Mouse (Mus musculus): ENCODE data around the gene Inppl1. TPM values are rescaled to one million over a fixed set of nuclear protein-coding genes. Genes with fewer than 3 reads are reported as not detected.
A peak's percentile ranks its signal among the peaks of the same experiment; 100 is the strongest.

The Inppl1 gene
- polyA plus RNA-seq, 1 experiment from 2014 or later, result 49.4 TPM

- H3K4me2 ChIP-seq, result peak overlapping the region; percentile 95
- under 1% methylated on average over 71 of the region's 71 CpGs for WGBS
- peak overlapping the region; percentile 46 for H3K4me3 ChIP-seq
- peaks cover 67% of the 10 kb centered on the region for H3K27me3 ChIP-seq
- H3K4me1 ChIP-seq, result peaks cover 43% of the 10 kb centered on the region
- 0 out of 2 replicates have a peak overlapping the region, but pooled peaks have one; percentile 8 for H3K27ac ChIP-seq
- no peaks in the 10 kb centered on the region for H3K9me3 ChIP-seq
- H3K36me3 ChIP-seq, result peaks cover 38% of the 10 kb centered on the region
- 0 out of 2 replicates have a peak overlapping the region, but pooled peaks have one; percentile 31 for H3K9ac ChIP-seq
- ATAC-seq (ENCODE audit: insufficient number of reproducible peaks, low FRiP score, low TSS enrichment, low read depth), result peak; percentile 28; the same call in 1 of the 2 replicates
Observed at GRCm38 (mm10) chr7:101821571-101822501, 16.2 kb downstream of the Inppl1 start.

- Histone ChIP-seq H3K9me3 (no peaks in the 10 kb centered on the region), H3K27me3 (peaks cover 76% of the 10 kb centered on the region), H3K4me3 (peak overlapping the region; percentile 46), H3K36me3 (peaks cover 24% of the 10 kb centered on the region), H3K4me1 (peaks cover 43% of the 10 kb centered on the region), H3K4me2 (peak overlapping the region; percentile 95), H3K27ac (no peak overlapping the region), H3K9ac (no peak overlapping the region)
- 3% methylated on average over 35 of the region's 35 CpGs for WGBS
- ATAC-seq (ENCODE audit: insufficient number of reproducible peaks, low FRiP score, low TSS enrichment, low read depth), result no peak
Observed at GRCm38 (mm10) chr7:101820295-101821030, 17.6 kb downstream of the Inppl1 start.

- H3K4me3 ChIP-seq, result peak within 1 kb of the TSS; percentile 34
- WGBS, result under 1% methylated on average over 44 of the region's 45 CpGs
- H3K27ac ChIP-seq, result no peak within 1 kb of the TSS
- peaks cover 34% of the 10 kb centered on the region for H3K4me1 ChIP-seq
- no peak within 1 kb of the TSS for H3K9ac ChIP-seq
- no peak; the same call in 1 of the 2 replicates for ATAC-seq (ENCODE audit: insufficient number of reproducible peaks, low FRiP score, low TSS enrichment, low read depth)
- H3K36me3 ChIP-seq, result no peaks in the 10 kb centered on the region
- peak within 1 kb of the TSS; percentile 50 for H3K4me2 ChIP-seq
- no peaks in the 10 kb centered on the region for H3K9me3 ChIP-seq
- peaks cover 78% of the 10 kb centered on the region for H3K27me3 ChIP-seq
Observed at GRCm38 (mm10) chr7:101817861-101818401, 20.1 kb downstream of the Inppl1 start, which contains the start of gene Phox2a. Phox2a (plus strand) TSS chr7:101818313.

GRCm38 (mm10) chr7:101777053-101777452 is 61.0 kb downstream of the Inppl1 start:
- H3K9ac ChIP-seq, result no peak overlapping the region
- H3K4me1 ChIP-seq, result no peaks in the 10 kb centered on the region
- peaks cover 26% of the 10 kb centered on the region for H3K36me3 ChIP-seq
- no peaks in the 10 kb centered on the region for H3K27me3 ChIP-seq
- H3K4me3 ChIP-seq, result no peak overlapping the region
- no peak for ATAC-seq (ENCODE audit: insufficient number of reproducible peaks, low FRiP score, low TSS enrichment, low read depth)
- no peak overlapping the region for H3K27ac ChIP-seq
- WGBS, result 91% methylated on average over 1 of the region's 1 CpGs
- no peaks in the 10 kb centered on the region for H3K9me3 ChIP-seq
- no peak overlapping the region for H3K4me2 ChIP-seq

GRCm38 (mm10) chr7:101772687-101773086 is 65.3 kb downstream of the Inppl1 start:
- 0 out of 2 replicates have a peak, but pooled peaks cover 6% of the 10 kb centered on the region for H3K36me3 ChIP-seq
- H3K9ac ChIP-seq, result no peak overlapping the region
- H3K4me3 ChIP-seq, result no peak overlapping the region
- ATAC-seq (ENCODE audit: insufficient number of reproducible peaks, low FRiP score, low TSS enrichment, low read depth), result no peak
- H3K27ac ChIP-seq, result no peak overlapping the region
- H3K4me2 ChIP-seq, result no peak overlapping the region
- no peaks in the 10 kb centered on the region for H3K27me3 ChIP-seq
- peaks cover 7% of the 10 kb centered on the region for H3K4me1 ChIP-seq
- WGBS, result 61% methylated on average over 8 of the region's 8 CpGs
- no peaks in the 10 kb centered on the region for H3K9me3 ChIP-seq

Small RNA genes within 50 kb of the gene (microRNA-seq; reads per million reads assigned to microRNA genes)
- not detected for gene Gm22655

Other genes starting within 250 kb of the Inppl1 start
- gene Clpb, start 174.6 kb downstream of the Inppl1 start, polyA plus RNA-seq (2015; fragmentation: Nextera tagmentation; extraction: Ambion mirVana), result 54.8 and 58.9 TPM in 2 replicates
- gene Phox2a, start 19.9 kb downstream of the Inppl1 start, polyA plus RNA-seq (2015; fragmentation: Nextera tagmentation; extraction: Ambion mirVana), result 0.14 and 0.23 TPM in 2 replicates
- gene Folr2, start 19.0 kb upstream of the Inppl1 start, polyA plus RNA-seq (2015; fragmentation: Nextera tagmentation; extraction: Ambion mirVana), result 3.8 and 5.6 TPM in 2 replicates
- gene Anapc15, start 25.5 kb upstream of the Inppl1 start, polyA plus RNA-seq (2015; fragmentation: Nextera tagmentation; extraction: Ambion mirVana), result 54.5 and 56.5 TPM in 2 replicates
- 0.61 and 0.65 TPM in 2 replicates for gene Folr1, start 32.6 kb upstream of the Inppl1 start, polyA plus RNA-seq (2015; fragmentation: Nextera tagmentation; extraction: Ambion mirVana)
- 166 and 174 TPM in 2 replicates for gene Lamtor1, start 67.7 kb upstream of the Inppl1 start, polyA plus RNA-seq (2015; fragmentation: Nextera tagmentation; extraction: Ambion mirVana)
- 0.23 and 0.25 TPM in 2 replicates for gene Tomt, start 68.1 kb upstream of the Inppl1 start, polyA plus RNA-seq (2015; fragmentation: Nextera tagmentation; extraction: Ambion mirVana)
- gene Lrrc51, start 95.7 kb upstream of the Inppl1 start, polyA plus RNA-seq (2015; fragmentation: Nextera tagmentation; extraction: Ambion mirVana), result 8.8 and 11.5 TPM in 2 replicates
- 66.2 and 72.9 TPM in 2 replicates for gene Numa1, start 95.9 kb upstream of the Inppl1 start, polyA plus RNA-seq (2015; fragmentation: Nextera tagmentation; extraction: Ambion mirVana)
- gene Il18bp, start 180.5 kb upstream of the Inppl1 start, polyA plus RNA-seq (2015; fragmentation: Nextera tagmentation; extraction: Ambion mirVana), result 1.9 and 2.4 TPM in 2 replicates
- 30.8 and 32.8 TPM in 2 replicates for gene Rnf121, start 227.2 kb upstream of the Inppl1 start, polyA plus RNA-seq (2015; fragmentation: Nextera tagmentation; extraction: Ambion mirVana)
- 30.6 and 32.3 TPM in 2 replicates for gene Xndc1, start 227.3 kb upstream of the Inppl1 start, polyA plus RNA-seq (2015; fragmentation: Nextera tagmentation; extraction: Ambion mirVana)
- gene Xntrpc, start 227.5 kb upstream of the Inppl1 start, polyA plus RNA-seq (2015; fragmentation: Nextera tagmentation; extraction: Ambion mirVana), result 1.5 and 1.6 TPM in 2 replicates
- not detected in 2 replicates for gene Trpc2, start 244.9 kb upstream of the Inppl1 start, polyA plus RNA-seq (2015; fragmentation: Nextera tagmentation; extraction: Ambion mirVana)